Mouse (Mus musculus) stomach, postnatal 0 days (tissue): ENCODE data around the gene Phlpp2. TPM values are rescaled to one million over a fixed set of nuclear protein-coding genes. Genes with fewer than 3 reads are reported as not detected.
A peak's percentile ranks its signal among the peaks of the same experiment; 100 is the strongest.

Experiments
- ATAC-seq: fragments of 200-750 bp; cut with Nextera tagmentation; 2 replicates; pipeline ENCODE4 v1.8.0; 2017; ENCODE audit not compliant: low FRiP score, low TSS enrichment
- DNase-seq: peaks from one replicate; pipeline ENCODE4 v3.0.0-alpha.2; 2016; ENCODE audit warnings: low spot score
- H3K27ac ChIP-seq: fragments of 300-500 bp; sonication (generic); replicated peaks from 2 replicates; pipeline ENCODE4 v1.5.1; 2014; ENCODE audit warnings: mild to moderate bottlenecking, control low read depth
- H3K27me3 ChIP-seq: fragments of 300-500 bp; sonication (generic); 2 replicates; pipeline ENCODE4 v1.6.1; 2014; ENCODE audit warnings: low read length; ENCODE audit not compliant: control insufficient read depth, insufficient read depth
- H3K36me3 ChIP-seq: fragments of 300-500 bp; sonication (generic); 2 replicates; pipeline ENCODE4 v1.6.1; 2014; ENCODE audit warnings: low read length, mixed read lengths; ENCODE audit not compliant: control insufficient read depth, insufficient read depth
- H3K4me1 ChIP-seq: fragments of 300-500 bp; sonication (generic); replicated peaks from 2 replicates; pipeline ENCODE4 v1.6.1; 2014; ENCODE audit warnings: antibody characterized with exemption; ENCODE audit not compliant: control insufficient read depth, insufficient read depth
- H3K4me2 ChIP-seq: fragments of 300-500 bp; sonication (generic); replicated peaks from 2 replicates; pipeline ENCODE4 v1.6.1; 2014; ENCODE audit warnings: low read depth, mild to moderate bottlenecking, control low read depth, moderate library complexity
- H3K4me3 ChIP-seq: fragments of 300-500 bp; sonication (generic); 2 replicates; pipeline ENCODE4 v1.5.1; 2014; ENCODE audit warnings: low read depth, low read length, control low read depth
- H3K9ac ChIP-seq: fragments of 300-500 bp; sonication (generic); 2 replicates; pipeline ENCODE4 v1.6.1; 2014; ENCODE audit warnings: mild to moderate bottlenecking, low read length, control low read depth, mixed read lengths
- H3K9me3 ChIP-seq: fragments of 300-500 bp; sonication (generic); 2 replicates; pipeline ENCODE4 v1.6.1; 2016; ENCODE audit warnings: low read length; ENCODE audit not compliant: control insufficient read depth
- CTCF ChIP-seq: IDR thresholded peaks from 2 replicates; pipeline ENCODE4 v1.5.1; 2016; ENCODE audit warnings: antibody characterized with exemption, low read depth, mild to moderate bottlenecking, moderate library complexity
- EP300 ChIP-seq: optimal IDR thresholded peaks from 2 replicates; pipeline ENCODE3; 2016; ENCODE audit warnings: antibody characterized with exemption
- WGBS: fragments of 180-500 bp; shearing (Covaris S2); extraction: QIAGEN DNeasy Blood & Tissue Kit; methylation state at CpG from one replicate; pipeline ENCODE4 v1.1.7; 2014; 5-methylcytosine and 5-hydroxymethylcytosine counted together
- polyA plus RNA-seq: library from polyadenylated mRNA; unstranded; fragments of >200 nt; fragmentation: Nextera tagmentation; extraction: Ambion mirVana; gene quantifications from 2 replicates; pipeline ENCODE4 v1.2.1, GENCODE M21; 2015

Gene Phlpp2
- polyA plus RNA-seq, 1 experiment from 2014 or later, result 0.81 TPM

GRCm38 (mm10) chr8:109987776-109988175 is 119.4 kb downstream of the Phlpp2 start:
- 65% methylated on average over 7 of the region's 7 CpGs for WGBS
- no peak for TF ChIP-seq EP300
- no peak for TF ChIP-seq CTCF
- ATAC-seq, result no peak
- Histone ChIP-seq H3K9me3 (no peaks in the 10 kb centered on the region), H3K4me2 (no peak overlapping the region), H3K9ac (no peak overlapping the region), H3K27ac (no peak overlapping the region), H3K4me1 (no peaks in the 10 kb centered on the region), H3K36me3 (no peaks in the 10 kb centered on the region), H3K4me3 (no peak overlapping the region), H3K27me3 (no peaks in the 10 kb centered on the region)
- no peak for DNase-seq

GRCm38 (mm10) chr8:109989151-109989550 is 120.8 kb downstream of the Phlpp2 start:
- no peaks in the 10 kb centered on the region for H3K9me3 ChIP-seq
- no peaks in the 10 kb centered on the region for H3K4me1 ChIP-seq
- no peak overlapping the region for H3K4me3 ChIP-seq
- H3K27me3 ChIP-seq, result no peaks in the 10 kb centered on the region
- H3K9ac ChIP-seq, result no peak overlapping the region
- TF ChIP-seq CTCF (0 out of 2 replicates have a peak, but pooled peaks have one; percentile 7), EP300 (no peak)
- DNase-seq, result no peak
- ATAC-seq, result no peak
- H3K27ac ChIP-seq, result no peak overlapping the region
- H3K36me3 ChIP-seq, result no peaks in the 10 kb centered on the region
- WGBS, result 89% methylated on average over 8 of the region's 8 CpGs
- H3K4me2 ChIP-seq, result no peak overlapping the region

GRCm38 (mm10) chr8:109990224-109990623 is 121.9 kb downstream of the Phlpp2 start, which contains the start of gene Tat:
Gene Tat, plus strand, starts transcription at chr8:109990437.
- 75% methylated on average over 8 of the region's 8 CpGs for WGBS
- DNase-seq, result no peak
- no peaks in the 10 kb centered on the region for H3K9me3 ChIP-seq
- no peak for TF ChIP-seq CTCF
- TF ChIP-seq EP300, result no peak
- H3K36me3 ChIP-seq, result no peaks in the 10 kb centered on the region
- no peak within 1 kb of the TSS for H3K4me3 ChIP-seq
- no peaks in the 10 kb centered on the region for H3K27me3 ChIP-seq
- ATAC-seq, result no peak
- no peak within 1 kb of the TSS for H3K9ac ChIP-seq
- H3K4me2 ChIP-seq, result no peak within 1 kb of the TSS
- H3K27ac ChIP-seq, result no peak within 1 kb of the TSS
- no peaks in the 10 kb centered on the region for H3K4me1 ChIP-seq

- Histone ChIP-seq H3K4me2 (no peak overlapping the region), H3K27me3 (no peaks in the 10 kb centered on the region), H3K4me3 (no peak overlapping the region), H3K9me3 (no peaks in the 10 kb centered on the region), H3K36me3 (no peaks in the 10 kb centered on the region), H3K27ac (no peak overlapping the region), H3K9ac (no peak overlapping the region), H3K4me1 (no peaks in the 10 kb centered on the region)
- 85% methylated on average over 5 of the region's 5 CpGs for WGBS
- no peak for TF ChIP-seq EP300
- no peak for TF ChIP-seq CTCF
- ATAC-seq, result no peak
- DNase-seq, result no peak
These were observed 123.8 kb downstream of the Phlpp2 start for GRCm38 (mm10) chr8:109992166-109992565.

- Histone ChIP-seq H3K4me3 (no peak overlapping the region), H3K36me3 (no peaks in the 10 kb centered on the region), H3K9me3 (no peaks in the 10 kb centered on the region), H3K4me2 (no peak overlapping the region), H3K27ac (no peak overlapping the region), H3K4me1 (no peaks in the 10 kb centered on the region), H3K27me3 (no peaks in the 10 kb centered on the region), H3K9ac (no peak overlapping the region)
- DNase-seq, result no peak
- TF ChIP-seq CTCF (no peak), EP300 (no peak)
- 60% methylated on average over 1 of the region's 1 CpGs for WGBS
- no peak for ATAC-seq
These were observed 124.6 kb downstream of the Phlpp2 start for GRCm38 (mm10) chr8:109992951-109993350.

Other genes starting within 250 kb of the Phlpp2 start
- gene Ist1, start 175.3 kb upstream of the Phlpp2 start, polyA plus RNA-seq, result 96.0 and 103 TPM in 2 replicates
- gene Zfp821, start 163.0 kb upstream of the Phlpp2 start, polyA plus RNA-seq, result 12.2 and 13.6 TPM in 2 replicates
- gene Atxn1l, start 130.8 kb upstream of the Phlpp2 start, polyA plus RNA-seq, result 2.7 and 2.8 TPM in 2 replicates
- 20.2 and 21.6 TPM in 2 replicates for gene Ap1g1, start 90.0 kb upstream of the Phlpp2 start, polyA plus RNA-seq
- 3.2 and 4.1 TPM in 2 replicates for gene Marveld3, start 93.7 kb downstream of the Phlpp2 start, polyA plus RNA-seq
- 0.12 and 0.18 TPM in 2 replicates for gene Tat, start 121.9 kb downstream of the Phlpp2 start, polyA plus RNA-seq
- gene Chst4, start 171.2 kb downstream of the Phlpp2 start, polyA plus RNA-seq, result 1.2 and 1.5 TPM in 2 replicates
- 2.4 and 2.5 TPM in 2 replicates for gene Zfp612, start 211.2 kb downstream of the Phlpp2 start, polyA plus RNA-seq
- gene Gm21964, start 232.7 kb downstream of the Phlpp2 start, polyA plus RNA-seq, result not detected in 2 replicates
- not detected in 2 replicates for gene Gm17720, start 234.2 kb downstream of the Phlpp2 start, polyA plus RNA-seq